Mouse (Mus musculus) liver, adult 2 months (tissue): ENCODE data around the gene Palm. TPM values are rescaled to one million over a fixed set of nuclear protein-coding genes. Genes with fewer than 3 reads are reported as not detected.

Source experiments
- DNase-seq: peaks from one replicate; pipeline ENCODE4 v3.0.0-alpha.2; 2011; ENCODE audit warnings: low read depth, low spot score; ENCODE audit errors: extremely low read depth
- H3K27ac ChIP-seq: fragments of 200-500 bp; replicated peaks from 2 replicates; pipeline ENCODE4 v1.5.1; 2012; ENCODE audit warnings: low read depth, mild to moderate bottlenecking, control low read depth, inconsistent platforms, low read length; ENCODE audit not compliant: insufficient read depth
- H3K27me3 ChIP-seq: fragments of 200-500 bp; 2 replicates; pipeline ENCODE4 v1.6.1; 2012; ENCODE audit warnings: mild to moderate bottlenecking, moderate library complexity, low read length, inconsistent platforms; ENCODE audit not compliant: control insufficient read depth, insufficient read depth
- H3K36me3 ChIP-seq: fragments of 200-500 bp; 2 replicates; pipeline ENCODE4 v1.6.1; 2012; ENCODE audit warnings: low read length, inconsistent platforms; ENCODE audit not compliant: control insufficient read depth, insufficient read depth
- H3K4me1 ChIP-seq: fragments of 200-500 bp; 2 replicates; pipeline ENCODE4 v1.6.1; 2011; ENCODE audit warnings: low read length; ENCODE audit not compliant: control insufficient read depth, insufficient read depth
- H3K4me3 ChIP-seq: fragments of 200-500 bp; 2 replicates; pipeline ENCODE4 v1.5.1; 2011; ENCODE audit warnings: low read depth, mild to moderate bottlenecking, control low read depth, low read length, moderate library complexity; ENCODE audit not compliant: insufficient read depth
- H3K79me2 ChIP-seq: fragments of 200-500 bp; 2 replicates; pipeline ENCODE4 v1.6.1; 2012; ENCODE audit warnings: inconsistent platforms, mild to moderate bottlenecking, low read length, moderate library complexity; ENCODE audit not compliant: control insufficient read depth, insufficient read depth
- H3K9ac ChIP-seq: fragments of 200-500 bp; 2 replicates; pipeline ENCODE4 v1.6.1; 2012; ENCODE audit warnings: low read depth, mild to moderate bottlenecking, control low read depth, inconsistent platforms, low read length
- CTCF ChIP-seq: fragments of 200-500 bp; IDR thresholded peaks from 2 replicates; pipeline ENCODE4 v1.5.1; 2011; ENCODE audit warnings: low read depth, low read length, control low read depth
- POLR2A ChIP-seq: fragments of 200-500 bp; IDR thresholded peaks from 2 replicates; pipeline ENCODE4 v1.6.1; 2011; ENCODE audit warnings: low read length, control low read depth; ENCODE audit not compliant: insufficient read depth; ENCODE audit errors: extremely low read depth
- WGBS: fragments of 180-500 bp; shearing (Covaris S2); methylation state at CpG from one replicate; pipeline ENCODE4 v1.1.7; 2018; 5-methylcytosine and 5-hydroxymethylcytosine counted together
- polyA plus RNA-seq: library from polyadenylated mRNA; depleted of rRNA; stranded (reverse); fragments of >200 nt; gene quantifications from 2 replicates; pipeline ENCODE4 v1.2.3, GENCODE M21; 2012; rRNA removed
- total RNA-seq: library from RNA; depleted of rRNA; stranded (reverse); fragments of >200 nt; gene quantifications from 2 replicates; pipeline ENCODE4 v1.2.3, GENCODE M21; 2014; rRNA removed

The Palm gene
- total and polyA plus RNA-seq, 2 experiments = 0.92 to 1.9 TPM

DNA sequence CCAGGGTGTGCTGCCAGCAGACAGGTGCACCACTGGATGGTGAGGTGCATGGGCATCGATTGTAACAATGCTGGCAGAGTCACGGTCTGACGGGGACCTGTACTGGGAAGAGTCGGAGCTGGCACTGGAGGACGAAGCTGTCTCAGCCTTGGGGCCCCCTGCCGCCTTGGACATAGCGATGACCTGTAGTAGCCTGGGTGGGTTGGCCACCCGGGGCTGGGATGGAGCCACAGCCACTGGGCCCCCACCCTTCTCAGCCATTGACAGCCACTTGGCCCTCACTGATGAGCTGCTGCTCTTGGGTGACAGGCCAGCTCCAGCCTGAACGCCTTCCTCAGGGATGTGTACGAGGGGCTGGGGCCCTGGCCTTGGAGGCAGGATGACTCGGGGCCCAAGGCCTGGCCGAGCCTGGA, 71.8 kb downstream of the Palm start:
- TF ChIP-seq CTCF = no peak
- no peak for TF ChIP-seq POLR2A
- peaks cover 15% of the 10 kb centered on the region for H3K36me3 ChIP-seq
- no peak overlapping the region for H3K9ac ChIP-seq
- no peaks in the 10 kb centered on the region for H3K27me3 ChIP-seq
- 49% methylated on average over 12 of the region's 12 CpGs for WGBS
- no peaks in the 10 kb centered on the region; the same call in 1 of the 2 replicates for H3K4me1 ChIP-seq
- no peak overlapping the region for H3K4me3 ChIP-seq
- no peaks in the 10 kb centered on the region; the same call in 1 of the 2 replicates for H3K79me2 ChIP-seq
- no peak overlapping the region for H3K27ac ChIP-seq
- no peak for DNase-seq

DNA sequence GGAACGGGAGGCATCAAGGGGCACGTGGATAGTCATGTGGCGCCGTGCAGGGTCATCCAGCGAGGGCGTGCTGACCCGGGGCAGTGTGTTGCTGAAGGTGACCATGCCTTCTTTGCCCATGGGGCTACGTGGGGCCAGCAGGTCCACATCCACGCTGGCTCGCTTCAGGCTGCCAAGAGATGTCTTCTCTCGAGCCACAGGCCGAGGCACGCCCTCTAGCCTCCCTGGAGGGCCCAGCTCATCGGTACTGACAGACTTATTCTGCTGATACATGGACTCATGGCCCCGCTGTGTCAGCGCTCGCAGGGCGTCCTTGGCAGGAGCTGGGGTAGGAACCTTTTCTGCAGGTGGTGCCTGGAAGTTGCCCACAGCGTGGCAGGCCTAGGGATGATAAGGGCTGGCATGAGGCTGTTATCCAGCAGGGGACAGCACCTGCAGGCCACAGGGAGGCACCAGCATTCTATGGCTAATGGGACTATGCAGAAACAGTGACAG, 72.5 kb downstream of the Palm start:
- 47% methylated on average over 19 of the region's 19 CpGs for WGBS
- H3K27me3 ChIP-seq = no peaks in the 10 kb centered on the region
- H3K79me2 ChIP-seq = no peaks in the 10 kb centered on the region
- no peak overlapping the region for H3K4me3 ChIP-seq
- no peak overlapping the region for H3K9ac ChIP-seq
- TF ChIP-seq CTCF = peak; percentile 83
- no peak for TF ChIP-seq POLR2A
- H3K36me3 ChIP-seq = peaks cover 9% of the 10 kb centered on the region
- no peaks in the 10 kb centered on the region; the same call in 1 of the 2 replicates for H3K4me1 ChIP-seq
- H3K27ac ChIP-seq = no peak overlapping the region
- peak; percentile 40 for DNase-seq

DNA sequence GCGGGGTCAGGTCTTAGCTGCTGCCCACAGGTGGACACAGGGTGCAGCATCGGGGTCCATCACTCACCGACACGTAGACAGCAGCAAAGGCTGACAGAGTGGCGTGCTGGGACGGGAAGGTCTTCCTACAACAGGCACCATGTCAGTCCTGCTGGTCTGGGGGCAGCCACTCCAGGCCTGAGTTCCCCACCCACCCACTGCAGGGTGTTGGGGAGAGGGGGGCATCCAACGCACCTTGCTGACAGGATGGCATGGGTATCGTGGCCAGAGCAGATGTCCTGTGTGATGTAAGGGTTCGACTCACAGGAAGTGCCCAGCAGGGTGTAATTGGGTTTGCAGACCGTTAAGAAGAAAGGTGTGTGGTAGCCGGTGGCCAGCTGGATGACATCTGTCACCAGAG, 73.2 kb downstream of the Palm start:
- H3K27me3 ChIP-seq = no peaks in the 10 kb centered on the region
- no peaks in the 10 kb centered on the region for H3K79me2 ChIP-seq
- H3K9ac ChIP-seq = no peak overlapping the region
- DNase-seq = no peak
- H3K27ac ChIP-seq = no peak overlapping the region
- TF ChIP-seq CTCF (no peak), POLR2A (no peak)
- WGBS = 89% methylated on average over 11 of the region's 11 CpGs
- no peak overlapping the region for H3K4me3 ChIP-seq
- peaks cover 4% of the 10 kb centered on the region; the same call in 1 of the 2 replicates for H3K36me3 ChIP-seq
- no peaks in the 10 kb centered on the region; the same call in 1 of the 2 replicates for H3K4me1 ChIP-seq

Other genes with a start within 250 kb of the Palm start
Only the 30 nearest of the 34 such genes appear.
- not detected in 2 replicates for gene C2cd4c, start 179.5 kb upstream of the Palm start, total RNA-seq
- 0.06 and 0.10 TPM in 2 replicates for gene C2cd4c, start 179.5 kb upstream of the Palm start, polyA plus RNA-seq
- gene Shc2, start 155.7 kb upstream of the Palm start, total RNA-seq = 0.07 and 0.09 TPM in 2 replicates
- 0.07 and 0.10 TPM in 2 replicates for gene Shc2, start 155.7 kb upstream of the Palm start, polyA plus RNA-seq
- not detected in 2 replicates for gene Odf3l2, start 147.8 kb upstream of the Palm start, total RNA-seq
- gene Odf3l2, start 147.8 kb upstream of the Palm start, polyA plus RNA-seq = not detected in 2 replicates
- gene Madcam1, start 129.0 kb upstream of the Palm start, total RNA-seq = 0.60 TPM in 1 of 2 replicates, not detected in the other
- gene Madcam1, start 129.0 kb upstream of the Palm start, polyA plus RNA-seq = not detected in 2 replicates
- gene Tpgs1, start 124.2 kb upstream of the Palm start, total RNA-seq = 18.2 and 24.4 TPM in 2 replicates
- gene Tpgs1, start 124.2 kb upstream of the Palm start, polyA plus RNA-seq = 48.5 and 58.9 TPM in 2 replicates
- gene Cdc34, start 111.4 kb upstream of the Palm start, total RNA-seq = 82.1 and 91.1 TPM in 2 replicates
- 215 and 222 TPM in 2 replicates for gene Cdc34, start 111.4 kb upstream of the Palm start, polyA plus RNA-seq
- gene Gzmm, start 104.6 kb upstream of the Palm start, total RNA-seq = 0.09 and 0.34 TPM in 2 replicates
- gene Gzmm, start 104.6 kb upstream of the Palm start, polyA plus RNA-seq = 0.09 and 0.37 TPM in 2 replicates
- 652 and 839 TPM in 2 replicates for gene Bsg, start 89.1 kb upstream of the Palm start, total RNA-seq
- gene Bsg, start 89.1 kb upstream of the Palm start, polyA plus RNA-seq = 523 and 643 TPM in 2 replicates
- gene Hcn2, start 76.9 kb upstream of the Palm start, total RNA-seq = 0.09 and 0.13 TPM in 2 replicates
- 0.45 and 0.67 TPM in 2 replicates for gene Hcn2, start 76.9 kb upstream of the Palm start, polyA plus RNA-seq
- 7.7 and 12.8 TPM in 2 replicates for gene Polrmt, start 47.0 kb upstream of the Palm start, total RNA-seq
- 32.7 and 42.4 TPM in 2 replicates for gene Polrmt, start 47.0 kb upstream of the Palm start, polyA plus RNA-seq
- gene Fgf22, start 38.5 kb upstream of the Palm start, total RNA-seq = not detected in 2 replicates
- gene Fgf22, start 38.5 kb upstream of the Palm start, polyA plus RNA-seq = not detected in 2 replicates
- gene Rnf126, start 26.6 kb upstream of the Palm start, total RNA-seq = 7.6 and 11.7 TPM in 2 replicates
- gene Rnf126, start 26.6 kb upstream of the Palm start, polyA plus RNA-seq = 65.1 and 70.6 TPM in 2 replicates
- 0.09 and 0.27 TPM in 2 replicates for gene Fstl3, start 16.3 kb upstream of the Palm start, total RNA-seq
- 0.18 and 0.60 TPM in 2 replicates for gene Fstl3, start 16.3 kb upstream of the Palm start, polyA plus RNA-seq
- gene Prss57, start 2.6 kb upstream of the Palm start, total RNA-seq = not detected in 2 replicates
- gene Prss57, start 2.6 kb upstream of the Palm start, polyA plus RNA-seq = not detected in 2 replicates
- 0.18 and 0.40 TPM in 2 replicates for gene Misp, start 27.4 kb downstream of the Palm start, total RNA-seq
- gene Misp, start 27.4 kb downstream of the Palm start, polyA plus RNA-seq = 0.16 and 0.51 TPM in 2 replicates
- 43.9 and 86.1 TPM in 2 replicates for gene Ptbp1, start 60.9 kb downstream of the Palm start, total RNA-seq
- gene Ptbp1, start 60.9 kb downstream of the Palm start, polyA plus RNA-seq = 77.6 and 103 TPM in 2 replicates
- 0.40 TPM in 1 of 2 replicates, not detected in the other for gene Prtn3, start 80.9 kb downstream of the Palm start, total RNA-seq
- gene Prtn3, start 80.9 kb downstream of the Palm start, polyA plus RNA-seq = 0.20 and 1.1 TPM in 2 replicates
- gene Plppr3, start 81.1 kb downstream of the Palm start, total RNA-seq = under 0.01 TPM in 1 of 2 replicates, not detected in the other
- gene Plppr3, start 81.1 kb downstream of the Palm start, polyA plus RNA-seq = 0.38 and 0.47 TPM in 2 replicates
- gene Elane, start 92.7 kb downstream of the Palm start, total RNA-seq = 0.20 TPM in 1 of 2 replicates, not detected in the other
- 0.12 and 0.15 TPM in 2 replicates for gene Elane, start 92.7 kb downstream of the Palm start, polyA plus RNA-seq
- gene Cfd, start 97.3 kb downstream of the Palm start, total RNA-seq = 5.7 and 11.3 TPM in 2 replicates
- gene Cfd, start 97.3 kb downstream of the Palm start, polyA plus RNA-seq = 0.37 and 0.98 TPM in 2 replicates
- gene Med16, start 115.4 kb downstream of the Palm start, total RNA-seq = 5.9 and 8.2 TPM in 2 replicates
- gene Med16, start 115.4 kb downstream of the Palm start, polyA plus RNA-seq = 29.9 and 30.6 TPM in 2 replicates
- gene Gm26602, start 117.3 kb downstream of the Palm start, total RNA-seq = not detected in 2 replicates
- not detected in 2 replicates for gene Gm26602, start 117.3 kb downstream of the Palm start, polyA plus RNA-seq
- 0.18 and 0.60 TPM in 2 replicates for gene Kiss1r, start 123.4 kb downstream of the Palm start, total RNA-seq
- 1.5 and 1.9 TPM in 2 replicates for gene Kiss1r, start 123.4 kb downstream of the Palm start, polyA plus RNA-seq
- gene R3hdm4, start 127.6 kb downstream of the Palm start, total RNA-seq = 12.4 and 15.5 TPM in 2 replicates
- 78.8 and 80.0 TPM in 2 replicates for gene R3hdm4, start 127.6 kb downstream of the Palm start, polyA plus RNA-seq
- gene Arid3a, start 133.5 kb downstream of the Palm start, total RNA-seq = 0.37 and 0.74 TPM in 2 replicates
- gene Arid3a, start 133.5 kb downstream of the Palm start, polyA plus RNA-seq = 0.69 and 1.7 TPM in 2 replicates
- 24.8 TPM in 2 replicates for gene Wdr18, start 166.6 kb downstream of the Palm start, total RNA-seq
- gene Wdr18, start 166.6 kb downstream of the Palm start, polyA plus RNA-seq = 59.8 and 63.3 TPM in 2 replicates
- gene Grin3b, start 177.1 kb downstream of the Palm start, total RNA-seq = 0.18 TPM in 1 of 2 replicates, not detected in the other
- gene Grin3b, start 177.1 kb downstream of the Palm start, polyA plus RNA-seq = 0.45 TPM in 2 replicates
- 35.7 and 51.7 TPM in 2 replicates for gene Tmem259, start 190.8 kb downstream of the Palm start, total RNA-seq
- 223 and 259 TPM in 2 replicates for gene Tmem259, start 190.8 kb downstream of the Palm start, polyA plus RNA-seq
- 5.2 and 6.4 TPM in 2 replicates for gene Cnn2, start 195.0 kb downstream of the Palm start, total RNA-seq
- 6.9 and 9.8 TPM in 2 replicates for gene Cnn2, start 195.0 kb downstream of the Palm start, polyA plus RNA-seq
- gene Abca7, start 202.9 kb downstream of the Palm start, total RNA-seq = 1.4 and 1.9 TPM in 2 replicates
- 3.2 and 3.4 TPM in 2 replicates for gene Abca7, start 202.9 kb downstream of the Palm start, polyA plus RNA-seq